21 mouse cellular contexts compared by ENCODE assay signal in the genomic region with DNA sequence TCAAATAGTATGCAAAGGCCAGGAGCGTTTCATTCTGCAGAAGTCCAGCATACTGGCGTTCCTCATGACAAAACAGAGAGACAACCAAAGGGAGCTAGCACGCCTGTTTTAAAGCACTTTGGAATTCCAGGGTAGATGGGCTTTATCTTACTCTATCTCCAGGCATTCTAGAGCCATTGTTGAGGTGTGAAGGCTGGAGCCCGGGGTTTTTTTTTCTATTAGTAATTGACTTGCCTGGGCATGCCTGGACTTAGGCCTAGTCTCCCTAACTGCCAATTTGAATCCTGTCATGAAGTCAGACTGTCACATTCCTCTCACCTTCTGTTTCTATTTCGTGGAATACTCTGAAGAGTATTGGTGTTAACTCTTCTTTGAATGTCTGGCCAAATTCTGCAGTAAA.
"Had no signal": no experiment of that assay in that cellular context is flagged by ENCODE, and none has a peak within 500 bp of the region (broad histone marks: within the 10 kb centered on the region; RNA-seq: fewer than 3 reads in every experiment).

No protein-coding gene starts in this region.

- H3K9me3 ChIP-seq: liver, embryonic 12.5 days; liver, embryonic 15.5 days; lung, embryonic 15.5 days; megakaryocyte, embryonic 14.5 days; midbrain, embryonic 10.5 days; midbrain, embryonic 13.5 days; neural tube, embryonic 12.5 days; neural tube, embryonic 15.5 days had no signal

- H3K4me1 ChIP-seq: liver, embryonic 12.5 days; liver, embryonic 15.5 days; neural tube, embryonic 12.5 days; neural tube, embryonic 15.5 days had no signal

- H3K27me3 ChIP-seq: liver, embryonic 12.5 days; liver, embryonic 15.5 days; lung, embryonic 15.5 days; midbrain, embryonic 13.5 days; neural tube, embryonic 12.5 days; neural tube, embryonic 15.5 days had no signal

- H3K9ac ChIP-seq: liver, embryonic 12.5 days; liver, embryonic 15.5 days; lung, embryonic 15.5 days; midbrain, embryonic 13.5 days; neural tube, embryonic 12.5 days; neural tube, embryonic 15.5 days had no signal

- DNase-seq: kidney, adult 2 months; kidney, postnatal 25 days; layer of hippocampus, adult 9-11 months; lung, adult 18-20 months; lung, postnatal 10 days; lung, postnatal 36 days; right cerebral cortex, adult 18-20 months; thymus, adult 2 months; thymus, postnatal 14 days; thymus, postnatal 4 days had no signal

- H3K27ac ChIP-seq: kidney, postnatal 0 days; layer of hippocampus, adult 2 months; liver, embryonic 12.5 days; liver, embryonic 15.5 days; lung, embryonic 15.5 days; midbrain, embryonic 10.5 days; midbrain, embryonic 13.5 days; neural tube, embryonic 12.5 days; neural tube, embryonic 15.5 days; stomach, postnatal 0 days had no signal

- ATAC-seq: liver, embryonic 12.5 days; midbrain, embryonic 13.5 days had no signal

- H3K4me3 ChIP-seq: layer of hippocampus, adult 2 months; liver, embryonic 12.5 days; liver, embryonic 15.5 days; lung, embryonic 15.5 days; megakaryocyte, embryonic 14.5 days; midbrain, embryonic 10.5 days; midbrain, embryonic 13.5 days; neural tube, embryonic 12.5 days; neural tube, embryonic 15.5 days had no signal

- H3K36me3 ChIP-seq: liver, embryonic 12.5 days; liver, embryonic 15.5 days; lung, embryonic 15.5 days; midbrain, embryonic 10.5 days; midbrain, embryonic 13.5 days; neural tube, embryonic 12.5 days; neural tube, embryonic 15.5 days had no signal

- H3K4me2 ChIP-seq: liver, embryonic 12.5 days; liver, embryonic 15.5 days; lung, embryonic 15.5 days; midbrain, embryonic 13.5 days; neural tube, embryonic 12.5 days; neural tube, embryonic 15.5 days had no signal
